Mouse (Mus musculus) right cerebral cortex, postnatal 4 days (tissue): ENCODE results near the gene AF067063.
"Not testable (repeated sequence)": the region's sequence is repeated elsewhere in the genome, so short reads cannot be mapped to it uniquely, and the experiment has no call there.

Experiments
- DNase-seq: peaks from one replicate; pipeline ENCODE4 v3.0.0-alpha.2; 2022

AF067063 gene

GRCm38 (mm10) chr13:119830116-119830515 lies at the start of gene AF067063:
TSS of gene AF067063 (minus strand) at chr13:119830216.
- not testable (repeated sequence) for DNase-seq

DNA sequence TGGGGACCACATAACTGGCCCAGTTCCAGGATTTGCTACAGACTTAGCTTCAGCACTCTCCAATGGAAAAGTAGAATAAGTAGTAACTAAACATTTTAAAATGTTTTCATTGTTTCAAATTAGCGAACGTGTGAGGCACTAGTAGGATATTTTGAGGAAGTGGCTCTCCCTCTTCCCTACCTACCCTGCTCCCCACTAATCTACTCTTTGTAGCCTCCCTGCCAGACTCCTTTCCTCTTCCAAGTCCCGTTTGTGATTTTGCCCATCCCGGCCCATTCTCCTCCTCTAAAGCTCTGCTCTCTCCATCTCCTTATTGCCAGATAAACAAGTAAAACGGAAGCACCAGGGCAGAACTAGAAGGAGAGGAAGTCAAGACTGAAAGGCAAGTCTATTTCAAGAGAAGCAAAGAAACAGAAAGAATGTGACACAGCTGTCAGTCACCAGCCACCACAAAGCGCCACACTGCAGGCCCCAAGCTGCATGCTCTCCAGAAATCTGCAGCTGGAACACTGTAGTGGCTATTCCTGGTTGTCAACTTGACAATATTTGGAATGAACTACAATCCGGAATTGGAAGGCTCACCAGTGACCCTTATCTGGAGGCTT lies 34.5 kb upstream of the AF067063 start:
- DNase-seq = not testable (repeated sequence)

- not testable (repeated sequence) for DNase-seq
These were observed 32.4 kb upstream of the AF067063 start for GRCm38 (mm10) chr13:119862399-119862798.

DNA sequence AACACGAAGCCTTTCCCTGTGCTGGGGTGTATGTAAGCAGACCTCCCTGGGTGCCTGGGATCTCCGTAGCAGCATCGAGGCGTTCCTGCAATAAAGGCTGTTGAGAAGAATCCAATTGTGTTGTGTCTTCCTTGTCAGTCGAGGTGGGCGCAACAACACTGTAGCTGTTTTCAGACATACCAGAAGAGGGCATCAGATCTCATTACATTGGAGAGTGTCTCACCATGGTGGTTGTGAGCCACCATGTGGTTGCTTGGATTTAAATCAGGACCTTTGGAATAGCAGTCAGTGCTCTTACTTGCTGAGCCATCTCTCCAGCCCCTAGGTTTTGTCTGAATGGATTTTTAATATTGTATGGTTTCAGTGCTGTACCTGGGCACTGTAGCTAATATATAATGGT lies 10.0 kb upstream of the AF067063 start:
- not testable (repeated sequence) for DNase-seq

GRCm38 (mm10) chr13:119837719-119838337 lies 7.8 kb upstream of the AF067063 start:
- DNase-seq = peak; percentile 48

DNA sequence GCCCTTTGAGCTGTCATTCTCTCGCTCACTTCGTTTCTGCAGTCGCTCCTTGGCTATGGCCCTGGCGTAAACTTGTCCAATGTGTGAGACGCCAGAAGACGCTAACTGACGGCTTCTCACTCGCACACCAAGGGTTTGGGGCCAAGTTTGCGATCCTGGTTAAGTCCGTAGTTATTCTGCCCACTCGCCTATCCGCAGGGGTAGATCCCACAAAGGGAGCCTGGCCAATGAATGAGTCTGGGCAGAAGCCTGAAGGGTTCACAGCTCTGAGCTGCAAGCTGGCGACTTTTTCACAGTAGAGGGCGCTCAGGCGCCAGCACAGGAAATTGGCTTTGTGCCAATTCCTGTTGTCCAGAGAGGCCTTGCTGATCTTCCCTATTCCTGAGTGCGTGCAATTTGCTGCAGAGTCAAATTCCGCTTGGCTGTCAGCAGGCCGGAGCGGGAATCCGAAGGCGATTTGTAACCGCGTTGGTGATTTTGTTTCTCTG lies 6.4 kb upstream of the AF067063 start:
- peak; percentile 8 for DNase-seq

DNA sequence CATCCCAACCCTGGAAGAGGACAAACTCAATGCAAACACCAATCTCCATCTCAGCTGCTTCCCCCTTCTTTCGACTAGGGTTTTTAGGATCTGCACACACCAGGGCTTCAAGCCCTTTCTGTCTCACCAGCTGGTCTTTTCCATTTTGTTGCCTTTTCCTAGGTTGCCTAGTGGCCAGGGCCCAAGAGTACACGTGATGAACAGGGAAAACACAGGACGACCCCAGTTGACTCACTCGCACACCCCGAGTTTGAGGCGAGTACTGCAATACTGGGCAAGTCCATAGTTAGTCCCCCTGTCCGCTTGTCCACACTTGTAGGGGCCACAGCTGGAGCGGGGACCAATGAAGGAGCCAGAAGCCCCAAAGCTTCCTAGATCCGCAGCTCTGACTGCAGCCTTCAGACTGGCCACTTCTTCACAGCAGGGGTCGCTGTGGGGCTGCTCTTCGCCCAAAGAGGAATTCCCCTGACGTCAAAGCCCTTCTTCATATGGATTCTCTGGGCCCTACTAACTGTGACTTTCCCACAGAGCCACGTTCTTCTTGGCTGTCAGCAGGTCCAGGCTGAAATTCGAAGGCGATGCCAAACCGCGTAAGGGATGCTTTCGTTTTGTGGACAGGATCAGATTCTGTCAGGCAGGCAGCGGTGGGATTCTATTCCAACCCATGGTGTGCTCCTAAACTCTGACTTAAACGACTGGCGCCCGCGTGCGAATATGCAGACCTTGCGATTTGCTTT lies 5.5 kb upstream of the AF067063 start, which contains the start of gene D13Ertd608e:
Gene D13Ertd608e, plus strand, starts transcription at position 687 of the 737 bp plus-strand sequence.
- DNase-seq = peak; percentile 23

DNA sequence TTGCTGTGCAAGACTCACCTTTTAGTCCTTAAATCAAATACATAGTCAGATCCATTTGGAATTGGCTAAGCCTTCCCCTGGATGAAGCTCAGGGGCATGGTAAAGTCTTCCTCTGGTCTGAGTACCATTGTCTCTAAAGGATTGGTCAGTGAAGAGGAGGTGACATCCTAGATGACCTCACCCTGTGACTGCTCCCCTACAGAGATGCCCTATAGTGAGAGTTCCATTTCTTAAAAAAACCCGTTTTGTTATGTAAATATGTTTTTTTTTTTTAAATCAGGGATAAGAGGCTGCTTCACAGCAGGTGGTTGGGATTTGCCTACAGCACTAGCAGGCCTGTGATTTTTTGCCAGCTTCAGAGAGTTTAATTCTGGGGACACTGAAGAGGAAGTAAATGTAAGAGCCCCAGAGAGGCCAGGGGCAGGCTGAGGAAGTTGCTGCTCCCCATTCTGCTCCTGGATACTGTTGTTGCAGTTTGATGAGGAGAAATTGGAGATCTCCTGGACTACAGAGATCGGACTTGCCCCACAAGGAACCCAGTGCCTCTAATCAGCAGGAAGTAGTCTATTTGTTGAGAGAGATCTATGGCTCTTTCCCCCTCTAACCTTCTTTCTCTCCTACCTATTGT lies 12.3 kb downstream of the AF067063 start:
- DNase-seq = no peak

- no peak for DNase-seq
These were observed 13.2 kb downstream of the AF067063 start for GRCm38 (mm10) chr13:119816798-119817197.

DNA sequence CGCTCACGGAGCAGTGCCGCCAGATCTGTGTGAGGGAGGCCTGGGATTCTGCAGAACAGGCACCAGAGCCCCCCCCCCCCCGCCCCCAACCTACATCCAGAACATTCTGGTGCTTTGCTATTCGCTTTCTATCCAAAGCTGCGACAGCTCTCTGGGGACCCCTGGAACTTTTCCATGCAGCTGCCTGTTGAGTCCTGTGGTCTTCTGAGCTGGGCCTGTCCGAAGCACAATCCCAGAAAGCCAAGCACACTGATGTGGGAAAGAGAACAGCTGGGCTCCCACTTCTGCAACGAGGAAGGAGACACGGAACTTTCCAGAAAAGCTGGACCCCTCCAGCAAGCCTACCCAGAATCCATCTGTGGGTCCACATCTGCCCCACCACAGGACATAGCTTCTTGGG lies 20.0 kb downstream of the AF067063 start:
- no peak for DNase-seq

DNA sequence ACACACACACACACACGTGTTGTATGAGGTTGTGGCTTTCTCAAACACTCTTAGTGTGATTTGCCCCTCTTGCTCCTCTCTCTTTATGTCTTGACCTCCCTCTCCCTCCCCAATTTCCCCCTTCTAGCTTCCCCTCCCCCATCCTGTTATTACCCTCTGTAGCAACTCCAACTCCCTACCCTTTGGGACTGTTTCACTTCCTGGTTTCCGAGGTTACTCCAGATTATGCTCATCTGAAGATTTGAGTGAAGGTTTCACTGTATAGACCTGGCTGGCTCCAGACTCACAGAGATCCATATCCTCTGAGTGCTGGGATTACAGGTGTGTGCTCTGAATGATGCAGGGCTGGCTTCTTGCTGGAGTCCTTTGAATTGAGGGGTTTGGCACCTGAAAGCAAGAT lies 21.1 kb downstream of the AF067063 start:
- DNase-seq = no peak

DNA sequence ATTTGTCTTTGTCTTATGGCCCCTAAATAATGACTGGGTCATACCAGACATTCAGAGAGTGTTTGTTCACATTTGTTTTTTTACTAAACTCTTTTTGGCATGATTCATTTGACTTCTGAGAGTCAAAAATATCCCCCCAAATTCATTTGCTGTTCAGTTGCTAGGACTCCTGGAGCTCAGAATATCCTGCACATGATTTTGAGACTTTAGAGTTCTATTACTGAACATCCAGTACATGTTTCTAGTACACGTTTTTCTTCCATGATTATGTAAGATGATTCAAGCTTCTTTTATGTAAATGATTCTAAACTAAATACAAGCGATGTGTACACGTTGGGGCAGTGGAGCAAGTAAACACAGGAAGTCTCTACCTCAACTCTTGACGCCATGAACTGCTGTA lies 32.4 kb downstream of the AF067063 start:
- no peak for DNase-seq

DNA sequence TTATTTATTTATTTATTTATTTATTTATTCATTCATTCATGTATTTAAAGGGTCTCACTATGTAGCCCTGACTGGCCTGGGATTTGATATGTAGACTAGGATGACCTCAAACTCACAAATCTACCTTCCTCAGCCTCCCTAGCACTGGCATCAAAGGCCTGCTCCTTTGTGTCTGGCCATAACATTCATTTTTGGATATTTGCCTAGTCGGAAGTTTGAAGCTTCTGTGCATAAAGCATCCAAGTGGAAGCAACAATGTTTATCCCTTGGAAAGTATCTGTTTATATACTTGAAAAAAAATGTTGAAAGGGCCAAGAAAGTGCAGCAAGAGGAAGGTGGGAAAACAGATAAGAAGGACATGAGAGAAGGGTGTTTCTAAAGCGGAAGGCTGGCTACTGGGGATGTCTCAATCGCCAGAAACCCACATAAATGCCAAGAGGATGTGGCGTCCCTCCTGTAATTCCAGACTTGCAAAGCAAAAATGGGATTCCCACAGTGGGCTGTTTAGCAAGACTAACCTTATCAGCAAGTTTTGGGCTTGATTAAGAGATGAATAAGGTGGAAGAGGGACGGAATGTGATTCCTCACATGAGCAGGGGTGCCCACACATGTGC lies 37.1 kb downstream of the AF067063 start:
- no peak for DNase-seq

GRCm38 (mm10) chr13:119791580-119792135 lies 38.4 kb downstream of the AF067063 start:
- DNase-seq = no peak

- DNase-seq = peak; percentile 94
These were observed 39.0 kb downstream of the AF067063 start, which contains the start of gene Zfp131 for GRCm38 (mm10) chr13:119790761-119791579. TSS of gene Zfp131 (minus strand) at chr13:119790889.

DNA sequence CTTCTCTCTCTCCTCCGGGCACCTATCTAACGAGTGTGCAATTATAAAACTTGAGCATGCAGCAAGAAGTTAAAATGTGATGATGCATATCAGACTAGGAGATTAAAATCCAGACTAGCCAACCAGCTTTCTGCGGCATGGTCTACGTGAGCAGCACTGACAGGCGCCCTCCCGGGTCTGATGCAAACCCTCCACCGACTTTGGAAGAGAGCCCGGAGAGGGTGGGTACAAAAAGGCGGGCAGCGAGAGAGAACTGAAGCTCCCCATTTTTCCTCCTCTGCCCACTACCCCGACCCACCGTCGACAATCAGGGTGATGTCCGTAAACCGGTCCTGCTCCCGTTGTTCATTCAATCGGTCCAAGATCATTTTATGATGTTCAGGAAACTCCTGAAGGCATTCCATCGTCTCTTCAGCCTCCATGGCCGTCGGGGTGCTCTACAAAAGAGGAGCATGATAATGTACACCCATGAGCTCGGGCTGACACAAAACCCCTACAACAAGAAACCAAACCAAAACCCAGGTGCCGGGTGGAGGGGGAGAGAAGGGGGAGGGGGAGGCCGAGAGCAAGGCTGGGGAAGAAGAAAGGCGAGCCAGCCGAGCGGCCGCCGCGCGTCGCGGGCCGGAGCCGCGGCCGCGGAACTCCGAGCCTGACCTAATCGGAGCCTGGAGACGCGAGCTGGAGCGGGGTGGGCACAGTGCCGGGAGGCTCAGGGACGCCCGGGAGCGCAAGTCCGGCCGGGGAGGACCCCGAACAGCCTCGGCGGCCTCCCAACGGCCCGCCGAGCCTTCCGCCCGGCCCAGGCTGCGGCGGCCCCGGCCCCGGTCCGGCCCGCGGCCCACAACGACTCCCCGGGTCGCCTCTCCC lies 39.9 kb downstream of the AF067063 start:
- DNase-seq = peak; percentile 75

DNA sequence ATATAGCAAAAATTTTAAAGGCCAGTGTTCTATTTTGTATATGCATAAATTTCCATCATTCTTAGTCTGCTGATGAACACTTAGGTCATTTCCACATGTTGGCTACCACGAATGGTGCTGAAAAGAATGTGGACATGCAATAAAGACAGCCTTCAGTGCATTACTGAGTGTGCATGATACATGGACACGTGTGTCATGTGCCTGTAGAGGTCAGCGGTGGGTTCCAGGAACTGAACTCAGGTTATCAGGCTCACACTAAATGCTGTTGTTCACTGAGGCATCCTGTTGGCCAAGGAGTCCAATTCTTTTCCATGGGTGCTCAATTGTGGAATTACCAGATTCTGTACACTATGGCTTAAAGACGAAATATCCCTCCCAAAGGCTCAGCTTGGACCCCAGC lies 46.4 kb downstream of the AF067063 start:
- no peak for DNase-seq
